Mouse (Mus musculus) spleen, postnatal 14 days (tissue): ENCODE measurements around the gene Ankle2.

Source experiments
- DNase-seq, 2 experiments: peaks; one replicate each; pipeline ENCODE4 v3.0.0; 2021 to 2022; ENCODE audit warnings: low spot score in 2 of 2

Gene Ankle2

GRCm38 (mm10) chr5:110284536-110284935, 53.7 kb downstream of the Ankle2 start:
- peak; percentile 62 to 71 for DNase-seq

GRCm38 (mm10) chr5:110285156-110285555, 54.4 kb downstream of the Ankle2 start:
- DNase-seq = no peak

GRCm38 (mm10) chr5:110285770-110286445, 55.1 kb downstream of the Ankle2 start, which contains the start of the genes Pxmp2 and Pole:
Gene Pxmp2, minus strand, starts transcription at chr5:110286186.
Gene Pole, plus strand, starts transcription at chr5:110286306.
- peak; percentile 80 to 84 for DNase-seq

GRCm38 (mm10) chr5:110286446-110287083, 55.8 kb downstream of the Ankle2 start:
- no peak for DNase-seq

GRCm38 (mm10) chr5:110287084-110287475, 56.3 kb downstream of the Ankle2 start:
- no peak for DNase-seq

- DNase-seq = no peak
These were observed 60.8 kb downstream of the Ankle2 start for GRCm38 (mm10) chr5:110291649-110292048.

GRCm38 (mm10) chr5:110296637-110297036, 65.8 kb downstream of the Ankle2 start:
- no peak for DNase-seq

- no peak for DNase-seq
These were observed 69.8 kb downstream of the Ankle2 start for GRCm38 (mm10) chr5:110300591-110300990.
